Comparison of ENCODE assay signal across 8 mouse cellular contexts in genomic region chr11:100318529-100319451, GRCm38 (mm10). TPM values are rescaled to one million over a fixed set of nuclear protein-coding genes. Genes with fewer than 3 reads are reported as not detected.
DNase-seq lines count a peak whose midpoint lies in the region; ATAC-seq and TF ChIP-seq lines count a peak whose summit lies in the region.

No protein-coding gene starts in this region.

- no peak for TF ChIP-seq CTCF in forebrain, postnatal 0 days (IDR thresholded peaks at IDR 0.05; ENCODE audit: low read depth)
- no peak for TF ChIP-seq CTCF in liver, postnatal 0 days (IDR thresholded peaks at IDR 0.05; ENCODE audit: low read depth)

- ATAC-seq in kidney, embryonic 16.5 days (ENCODE audit: low FRiP score, low TSS enrichment), result no peak
- ATAC-seq in forebrain, postnatal 0 days, result no peak
- no peak for ATAC-seq in liver, postnatal 0 days
- ATAC-seq in inflammation-experienced regulatory T-cells, adult 6 months, result no peak

- peak overlapping the region; percentile 53; the same call in 1 of the 2 replicates for H3K9ac ChIP-seq in kidney, embryonic 16.5 days (replicated peaks; ENCODE audit: low read length)
- H3K9ac ChIP-seq in forebrain, postnatal 0 days, result peak overlapping the region; percentile 47; the same call in 1 of the 2 replicates
- peak overlapping the region; percentile 63 for H3K9ac ChIP-seq in liver, postnatal 0 days (replicated peaks)

- peak overlapping the region; percentile 44 for H3K4me3 ChIP-seq in kidney, embryonic 16.5 days (ENCODE audit: low read length)
- H3K4me3 ChIP-seq in brown adipose tissue, adult 24 weeks (ENCODE audit: insufficient read depth, low read depth, low read length), result peak overlapping the region; percentile 69
- H3K4me3 ChIP-seq in forebrain, postnatal 0 days (ENCODE audit: low read depth, low read length), result peak overlapping the region; percentile 86
- peak overlapping the region; percentile 90 for H3K4me3 ChIP-seq in liver, postnatal 0 days (ENCODE audit: low read depth, low read length)

- intact Hi-C loops in left cerebral cortex, postnatal 10 days (cut with DNase I), result no loop called here

- H3K9me3 ChIP-seq in kidney, embryonic 16.5 days (ENCODE audit: low read length), result no peaks in the 10 kb centered on the region
- H3K9me3 ChIP-seq in forebrain, postnatal 0 days (ENCODE audit: low read length), result no peaks in the 10 kb centered on the region
- H3K9me3 ChIP-seq in liver, postnatal 0 days (ENCODE audit: low read length), result no peaks in the 10 kb centered on the region

- H3K36me3 ChIP-seq in kidney, embryonic 16.5 days (ENCODE audit: insufficient read depth, low read length), result peaks cover 18% of the 10 kb centered on the region
- peaks cover 18% of the 10 kb centered on the region for H3K36me3 ChIP-seq in forebrain, postnatal 0 days (ENCODE audit: insufficient read depth)
- peaks cover 18% of the 10 kb centered on the region for H3K36me3 ChIP-seq in liver, postnatal 0 days (replicated peaks; ENCODE audit: insufficient read depth, low read length)

- TF ChIP-seq EP300 in liver, postnatal 0 days (IDR thresholded peaks at IDR 0.05; ENCODE audit: low read depth), result peak; percentile 4; the same call in 1 of the 2 replicates

- no peak for DNase-seq in kidney, adult 8-10 months
- DNase-seq in forebrain, postnatal 0 days, result no peak
- peak; percentile 42 for DNase-seq in liver, postnatal 0 days
- DNase-seq in left cerebral cortex, postnatal 10 days (ENCODE audit: extremely low spot score in 1 of 2, low spot score in 2 of 2), result no peak
- no peak for DNase-seq in testis, postnatal 10 days (ENCODE audit: low spot score)

- 85% methylated on average over 9 of the region's 10 CpGs for WGBS in kidney, embryonic 16.5 days
- WGBS in forebrain, postnatal 0 days, result 89% methylated on average over 10 of the region's 10 CpGs
- WGBS in liver, postnatal 0 days (ENCODE audit: insufficient replicate concordance), result 64% methylated on average over 10 of the region's 10 CpGs

- H3K4me1 ChIP-seq in kidney, embryonic 16.5 days (ENCODE audit: insufficient read depth, low read length), result peaks cover 10% of the 10 kb centered on the region; the same call in 1 of the 2 replicates
- no peaks in the 10 kb centered on the region for H3K4me1 ChIP-seq in brown adipose tissue, adult 24 weeks (ENCODE audit: control insufficient read depth, insufficient read depth, insufficient read length, low read length)
- no peaks in the 10 kb centered on the region for H3K4me1 ChIP-seq in forebrain, postnatal 0 days (ENCODE audit: insufficient read depth)
- H3K4me1 ChIP-seq in liver, postnatal 0 days (ENCODE audit: insufficient read depth), result peaks cover 32% of the 10 kb centered on the region

- H3K4me2 ChIP-seq in kidney, embryonic 16.5 days (replicated peaks; ENCODE audit: low read depth, low read length), result peak overlapping the region; percentile 62
- peak overlapping the region; percentile 58 for H3K4me2 ChIP-seq in forebrain, postnatal 0 days (ENCODE audit: low read depth)
- H3K4me2 ChIP-seq in liver, postnatal 0 days (ENCODE audit: low read depth, low read length), result peak overlapping the region; percentile 80

- no peaks in the 10 kb centered on the region for H3K27me3 ChIP-seq in kidney, embryonic 16.5 days (ENCODE audit: insufficient read depth, low read length)
- H3K27me3 ChIP-seq in forebrain, postnatal 0 days (ENCODE audit: insufficient read depth, low read length), result no peaks in the 10 kb centered on the region
- H3K27me3 ChIP-seq in liver, postnatal 0 days (ENCODE audit: insufficient read depth, low read length), result no peaks in the 10 kb centered on the region

- H3K27ac ChIP-seq in kidney, embryonic 16.5 days (ENCODE audit: low read length), result no peak overlapping the region; the same call in 1 of the 2 replicates
- no peak overlapping the region for H3K27ac ChIP-seq in brown adipose tissue, adult 24 weeks (replicated peaks; ENCODE audit: low read depth, low read length)
- peak overlapping the region; percentile 83 for H3K27ac ChIP-seq in forebrain, postnatal 0 days (ENCODE audit: low read depth, low read length)
- peak overlapping the region; percentile 94 for H3K27ac ChIP-seq in liver, postnatal 0 days (ENCODE audit: low read depth)

RNA-seq across cellular contexts. Expression of gene Eif1, which starts 0.9 kb away (rescaled TPM):
- 1,403 and 1,568 TPM in 2 replicates for polyA plus RNA-seq in kidney, embryonic 16.5 days (2015; fragmentation: Nextera tagmentation; extraction: Ambion mirVana)
- 1,185 and 1,317 TPM in 2 replicates for polyA plus RNA-seq in brown adipose tissue, adult 24 weeks (2012; ENCODE audit: insufficient read depth, insufficient read length, missing spikeins)
- 105 and 115 TPM in 2 replicates for total RNA-seq in forebrain, postnatal 0 days (2014; rRNA removed)
- 1,342 and 1,370 TPM in 2 replicates for polyA plus RNA-seq in forebrain, postnatal 0 days (2015; fragmentation: Nextera tagmentation; extraction: Ambion mirVana)
- 1,752 and 1,956 TPM in 2 replicates for polyA plus RNA-seq in liver, postnatal 0 days (2015; fragmentation: Nextera tagmentation; extraction: Ambion mirVana)
- 100 to 1,000 TPM; 770 to 774 TPM for total RNA-seq in left cerebral cortex, postnatal 10 days (2021)
- polyA plus RNA-seq in inflammation-experienced regulatory T-cells, adult 6 months (2017; shearing (Covaris generic)), result 1,000 to 10,000 TPM; 1,938 to 3,125 (median 2,500) TPM

RNA-seq across cellular contexts. Expression of gene Gast, which starts 15.4 kb away (rescaled TPM):
- not detected in 2 replicates for polyA plus RNA-seq in kidney, embryonic 16.5 days (2015; fragmentation: Nextera tagmentation; extraction: Ambion mirVana)
- not detected in 2 replicates for polyA plus RNA-seq in brown adipose tissue, adult 24 weeks (2012; ENCODE audit: insufficient read depth, insufficient read length, missing spikeins)
- total RNA-seq in forebrain, postnatal 0 days (2014; rRNA removed), result not detected in 2 replicates
- 0.48 and 0.51 TPM in 2 replicates for polyA plus RNA-seq in forebrain, postnatal 0 days (2015; fragmentation: Nextera tagmentation; extraction: Ambion mirVana)
- not detected in 2 replicates for polyA plus RNA-seq in liver, postnatal 0 days (2015; fragmentation: Nextera tagmentation; extraction: Ambion mirVana)
- total RNA-seq in left cerebral cortex, postnatal 10 days (2021), result not detected
- not detected for polyA plus RNA-seq in inflammation-experienced regulatory T-cells, adult 6 months (2017; shearing (Covaris generic))

RNA-seq across cellular contexts. Expression of gene Hap1, which starts 37.1 kb away (rescaled TPM):
- polyA plus RNA-seq in kidney, embryonic 16.5 days (2015; fragmentation: Nextera tagmentation; extraction: Ambion mirVana), result 15.5 and 18.6 TPM in 2 replicates
- polyA plus RNA-seq in brown adipose tissue, adult 24 weeks (2012; ENCODE audit: insufficient read depth, insufficient read length, missing spikeins), result not detected in 2 replicates
- 274 and 518 TPM in 2 replicates for total RNA-seq in forebrain, postnatal 0 days (2014; rRNA removed)
- polyA plus RNA-seq in forebrain, postnatal 0 days (2015; fragmentation: Nextera tagmentation; extraction: Ambion mirVana), result 131 and 237 TPM in 2 replicates
- polyA plus RNA-seq in liver, postnatal 0 days (2015; fragmentation: Nextera tagmentation; extraction: Ambion mirVana), result 0.78 and 0.81 TPM in 2 replicates
- total RNA-seq in left cerebral cortex, postnatal 10 days (2021), result 100 to 1,000 TPM; 109 to 139 TPM
- 1 to 10 TPM in 1 of 3 experiments, under 1 TPM in 2; 0.55 to 1.1 (median 0.70) TPM for polyA plus RNA-seq in inflammation-experienced regulatory T-cells, adult 6 months (2017; shearing (Covaris generic))

RNA-seq across cellular contexts. Expression of gene Krt42, which starts 49.1 kb away (rescaled TPM):
- polyA plus RNA-seq in kidney, embryonic 16.5 days (2015; fragmentation: Nextera tagmentation; extraction: Ambion mirVana), result not detected in 2 replicates
- not detected in 2 replicates for polyA plus RNA-seq in brown adipose tissue, adult 24 weeks (2012; ENCODE audit: insufficient read depth, insufficient read length, missing spikeins)
- not detected in 2 replicates for total RNA-seq in forebrain, postnatal 0 days (2014; rRNA removed)
- not detected in 2 replicates for polyA plus RNA-seq in forebrain, postnatal 0 days (2015; fragmentation: Nextera tagmentation; extraction: Ambion mirVana)
- not detected in 2 replicates for polyA plus RNA-seq in liver, postnatal 0 days (2015; fragmentation: Nextera tagmentation; extraction: Ambion mirVana)
- total RNA-seq in left cerebral cortex, postnatal 10 days (2021), result not detected
- polyA plus RNA-seq in inflammation-experienced regulatory T-cells, adult 6 months (2017; shearing (Covaris generic)), result not detected

RNA-seq across cellular contexts. Expression of gene Krt17, which starts 58.0 kb away (rescaled TPM):
- 0.30 and 0.32 TPM in 2 replicates for polyA plus RNA-seq in kidney, embryonic 16.5 days (2015; fragmentation: Nextera tagmentation; extraction: Ambion mirVana)
- not detected in 2 replicates for polyA plus RNA-seq in brown adipose tissue, adult 24 weeks (2012; ENCODE audit: insufficient read depth, insufficient read length, missing spikeins)
- total RNA-seq in forebrain, postnatal 0 days (2014; rRNA removed), result 0.31 TPM in 1 of 2 replicates, not detected in the other
- polyA plus RNA-seq in forebrain, postnatal 0 days (2015; fragmentation: Nextera tagmentation; extraction: Ambion mirVana), result 0.47 and 0.51 TPM in 2 replicates
- 0.08 and 0.09 TPM in 2 replicates for polyA plus RNA-seq in liver, postnatal 0 days (2015; fragmentation: Nextera tagmentation; extraction: Ambion mirVana)
- not detected for total RNA-seq in left cerebral cortex, postnatal 10 days (2021)
- 1 to 10 TPM; 1.8 to 4.5 (median 2.1) TPM for polyA plus RNA-seq in inflammation-experienced regulatory T-cells, adult 6 months (2017; shearing (Covaris generic))

Comparison
In these comparisons a context has a peak if more than half of its experiments do, and no peak if none do; other contexts are left out.
1. H3K27ac ChIP-seq: peak in forebrain, postnatal 0 days (single experiment) and liver, postnatal 0 days (single experiment); none in kidney, embryonic 16.5 days (single experiment) and brown adipose tissue, adult 24 weeks (single experiment).
2. Peak in every context shown above with its lines, with median percentiles within 50 percentile points of each other: H3K4me2 ChIP-seq, H3K4me3 ChIP-seq and H3K9ac ChIP-seq.